Mouse (Mus musculus): ENCODE measurements around the gene Rab10. TPM values are rescaled to one million over a fixed set of nuclear protein-coding genes. Genes with fewer than 3 reads are reported as not detected.

Rab10 gene
- polyA plus RNA-seq, 1 experiment from 2014 or later: 71.1 TPM

- Histone ChIP-seq H3K27me3 (replicated peaks; ENCODE audit: control insufficient read depth, insufficient read depth, low read length) (no peaks in the 10 kb centered on the region), H3K4me2 (no peak overlapping the region), H3K36me3 (ENCODE audit: control insufficient read depth, insufficient read depth, low read length) (no peaks in the 10 kb centered on the region), H3K9me3 (ENCODE audit: control insufficient read depth, low read length) (no peaks in the 10 kb centered on the region), H3K9ac (ENCODE audit: low read depth, low read length) (no peak overlapping the region), H3K4me1 (replicated peaks; ENCODE audit: control insufficient read depth, insufficient read depth, low read length) (no peaks in the 10 kb centered on the region), H3K27ac (ENCODE audit: low read depth, low read length) (no peak overlapping the region), H3K4me3 (ENCODE audit: low read depth, low read length) (no peak overlapping the region)
- 50% methylated on average over 1 of the region's 1 CpGs for WGBS
- ATAC-seq (replicated peaks; ENCODE audit: low FRiP score) (no peak), DNase-seq (ENCODE audit: low spot score) (no peak)
These were observed 100.6 kb downstream of the Rab10 start for GRCm38 (mm10) chr12:3209163-3209562.

Other genes starting within 250 kb of the Rab10 start
- 3.5 and 4.8 TPM in 2 replicates for gene Kif3c, start 55.2 kb upstream of the Rab10 start, polyA plus RNA-seq (2014; fragmentation: Nextera tagmentation; extraction: Ambion mirVana)
- gene Asxl2, start 116.9 kb upstream of the Rab10 start, polyA plus RNA-seq (2014; fragmentation: Nextera tagmentation; extraction: Ambion mirVana): 21.4 and 23.4 TPM in 2 replicates

Measured in liver, embryonic 11.5 days (tissue).